Mouse (Mus musculus): ENCODE measurements around the gene Mrpl12. TPM values are rescaled to one million over a fixed set of nuclear protein-coding genes. Genes with fewer than 3 reads are reported as not detected.

Gene Mrpl12
- polyA plus RNA-seq, 1 experiment from 2014 or later = 204 TPM

DNA sequence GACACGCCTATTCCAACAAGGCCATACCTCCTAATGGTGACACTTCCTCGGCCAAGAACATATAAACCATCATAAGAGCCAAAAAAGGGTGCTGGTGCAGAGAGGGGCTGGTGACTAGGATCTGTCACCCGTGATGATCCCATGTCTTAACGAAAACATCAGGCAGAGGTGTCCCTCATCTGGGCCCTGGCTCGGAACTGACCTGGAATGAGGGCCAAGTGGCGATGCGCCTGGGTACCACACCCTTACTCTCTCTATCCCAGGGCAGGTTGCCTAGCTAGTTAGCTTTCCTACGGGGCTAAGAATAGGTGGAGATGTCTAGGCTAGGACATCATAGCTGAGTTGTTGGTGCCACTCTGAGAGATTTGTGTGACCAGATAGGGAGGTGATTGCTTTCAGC lies 49.7 kb downstream of the Mrpl12 start:
- ATAC-seq = no peak
- Histone ChIP-seq H3K27ac (ENCODE audit: low read depth, low read length) (no peak overlapping the region), H3K4me1 (replicated peaks; ENCODE audit: control insufficient read depth, insufficient read depth, low read length) (peaks cover 8% of the 10 kb centered on the region; the same call in 1 of the 2 replicates), H3K9me3 (ENCODE audit: control insufficient read depth) (no peaks in the 10 kb centered on the region), H3K36me3 (ENCODE audit: control insufficient read depth, insufficient read depth) (no peaks in the 10 kb centered on the region), H3K4me3 (ENCODE audit: low read depth, low read length) (no peak overlapping the region), H3K4me2 (replicated peaks; ENCODE audit: low read depth) (no peak overlapping the region), H3K27me3 (replicated peaks; ENCODE audit: control insufficient read depth, insufficient read depth, low read length) (peaks cover 43% of the 10 kb centered on the region), H3K9ac (ENCODE audit: low read depth, low read length) (no peak overlapping the region)
- WGBS = 84% methylated on average over 8 of the region's 8 CpGs
- TF ChIP-seq CTCF (IDR thresholded peaks at IDR 0.05; ENCODE audit: low read depth) = no peak

- Histone ChIP-seq H3K9ac (ENCODE audit: low read depth, low read length) (no peak overlapping the region), H3K27me3 (replicated peaks; ENCODE audit: control insufficient read depth, insufficient read depth, low read length) (peaks cover 39% of the 10 kb centered on the region), H3K9me3 (ENCODE audit: control insufficient read depth) (no peaks in the 10 kb centered on the region), H3K4me1 (replicated peaks; ENCODE audit: control insufficient read depth, insufficient read depth, low read length) (peaks cover 19% of the 10 kb centered on the region), H3K4me2 (replicated peaks; ENCODE audit: low read depth) (no peak overlapping the region), H3K27ac (ENCODE audit: low read depth, low read length) (no peak overlapping the region), H3K36me3 (ENCODE audit: control insufficient read depth, insufficient read depth) (no peaks in the 10 kb centered on the region), H3K4me3 (ENCODE audit: low read depth, low read length) (no peak overlapping the region)
- WGBS = 85% methylated on average over 3 of the region's 3 CpGs
- TF ChIP-seq CTCF (IDR thresholded peaks at IDR 0.05; ENCODE audit: low read depth) = no peak
- no peak for ATAC-seq
These were observed 50.7 kb downstream of the Mrpl12 start for GRCm38 (mm10) chr11:120535145-120535544.

GRCm38 (mm10) chr11:120535804-120536203 lies 51.4 kb downstream of the Mrpl12 start:
- Histone ChIP-seq H3K27me3 (replicated peaks; ENCODE audit: control insufficient read depth, insufficient read depth, low read length) (peaks cover 32% of the 10 kb centered on the region), H3K9me3 (ENCODE audit: control insufficient read depth) (no peaks in the 10 kb centered on the region), H3K36me3 (ENCODE audit: control insufficient read depth, insufficient read depth) (no peaks in the 10 kb centered on the region), H3K4me2 (replicated peaks; ENCODE audit: low read depth) (no peak overlapping the region), H3K9ac (ENCODE audit: low read depth, low read length) (no peak overlapping the region), H3K4me1 (replicated peaks; ENCODE audit: control insufficient read depth, insufficient read depth, low read length) (peaks cover 20% of the 10 kb centered on the region), H3K4me3 (ENCODE audit: low read depth, low read length) (no peak overlapping the region), H3K27ac (ENCODE audit: low read depth, low read length) (no peak overlapping the region)
- no peak for TF ChIP-seq CTCF (IDR thresholded peaks at IDR 0.05; ENCODE audit: low read depth)
- WGBS = 79% methylated on average over 3 of the region's 3 CpGs
- ATAC-seq = no peak

- H3K9ac ChIP-seq (ENCODE audit: low read depth, low read length) = no peak overlapping the region
- no peak overlapping the region for H3K4me2 ChIP-seq (replicated peaks; ENCODE audit: low read depth)
- 0 out of 2 replicates have a peak, but pooled peaks cover 5% of the 10 kb centered on the region for H3K27me3 ChIP-seq (replicated peaks; ENCODE audit: control insufficient read depth, insufficient read depth, low read length)
- WGBS = 60% methylated on average over 3 of the region's 3 CpGs
- no peak for TF ChIP-seq CTCF (IDR thresholded peaks at IDR 0.05; ENCODE audit: low read depth)
- H3K9me3 ChIP-seq (ENCODE audit: control insufficient read depth) = no peaks in the 10 kb centered on the region
- no peak overlapping the region for H3K27ac ChIP-seq (ENCODE audit: low read depth, low read length)
- H3K4me1 ChIP-seq (replicated peaks; ENCODE audit: control insufficient read depth, insufficient read depth, low read length) = peaks cover 17% of the 10 kb centered on the region; the same call in 1 of the 2 replicates
- no peak overlapping the region for H3K4me3 ChIP-seq (ENCODE audit: low read depth, low read length)
- peaks cover 9% of the 10 kb centered on the region; the same call in 1 of the 2 replicates for H3K36me3 ChIP-seq (ENCODE audit: control insufficient read depth, insufficient read depth)
- ATAC-seq = no peak
These were observed 54.1 kb downstream of the Mrpl12 start for GRCm38 (mm10) chr11:120538485-120538884.

Other genes with a start within 250 kb of the Mrpl12 start
- gene Actg1, start 136.1 kb upstream of the Mrpl12 start, polyA plus RNA-seq (2015; fragmentation: Nextera tagmentation; extraction: Ambion mirVana) = 1,513 and 1,605 TPM in 2 replicates
- 0.14 and 0.16 TPM in 2 replicates for gene Fscn2, start 123.1 kb upstream of the Mrpl12 start, polyA plus RNA-seq (2015; fragmentation: Nextera tagmentation; extraction: Ambion mirVana)
- 9.7 and 11.7 TPM in 2 replicates for gene Faap100, start 105.8 kb upstream of the Mrpl12 start, polyA plus RNA-seq (2015; fragmentation: Nextera tagmentation; extraction: Ambion mirVana)
- 15.6 and 16.3 TPM in 2 replicates for gene Nploc4, start 46.9 kb upstream of the Mrpl12 start, polyA plus RNA-seq (2015; fragmentation: Nextera tagmentation; extraction: Ambion mirVana)
- not detected in 2 replicates for gene Tspan10, start 42.0 kb upstream of the Mrpl12 start, polyA plus RNA-seq (2015; fragmentation: Nextera tagmentation; extraction: Ambion mirVana)
- gene Pde6g, start 31.1 kb upstream of the Mrpl12 start, polyA plus RNA-seq (2015; fragmentation: Nextera tagmentation; extraction: Ambion mirVana) = 0.22 TPM in 1 of 2 replicates, not detected in the other
- gene Oxld1, start 26.5 kb upstream of the Mrpl12 start, polyA plus RNA-seq (2015; fragmentation: Nextera tagmentation; extraction: Ambion mirVana) = 15.5 and 17.6 TPM in 2 replicates
- gene Ccdc137, start 26.5 kb upstream of the Mrpl12 start, polyA plus RNA-seq (2015; fragmentation: Nextera tagmentation; extraction: Ambion mirVana) = 14.1 and 16.0 TPM in 2 replicates
- gene Arl16, start 17.0 kb upstream of the Mrpl12 start, polyA plus RNA-seq (2015; fragmentation: Nextera tagmentation; extraction: Ambion mirVana) = 22.8 and 23.3 TPM in 2 replicates
- 139 and 143 TPM in 2 replicates for gene Slc25a10, start 7.2 kb downstream of the Mrpl12 start, polyA plus RNA-seq (2015; fragmentation: Nextera tagmentation; extraction: Ambion mirVana)
- 1.0 and 1.6 TPM in 2 replicates for gene Gcgr, start 46.1 kb downstream of the Mrpl12 start, polyA plus RNA-seq (2015; fragmentation: Nextera tagmentation; extraction: Ambion mirVana)
- 68.7 and 73.4 TPM in 2 replicates for gene Mcrip1, start 65.1 kb downstream of the Mrpl12 start, polyA plus RNA-seq (2015; fragmentation: Nextera tagmentation; extraction: Ambion mirVana)
- 1.4 and 1.6 TPM in 2 replicates for gene Ppp1r27, start 66.5 kb downstream of the Mrpl12 start, polyA plus RNA-seq (2015; fragmentation: Nextera tagmentation; extraction: Ambion mirVana)
- gene P4hb, start 88.6 kb downstream of the Mrpl12 start, polyA plus RNA-seq (2015; fragmentation: Nextera tagmentation; extraction: Ambion mirVana) = 2,516 and 2,539 TPM in 2 replicates
- gene Arhgdia, start 97.0 kb downstream of the Mrpl12 start, polyA plus RNA-seq (2015; fragmentation: Nextera tagmentation; extraction: Ambion mirVana) = 474 and 493 TPM in 2 replicates
- gene Alyref, start 113.8 kb downstream of the Mrpl12 start, polyA plus RNA-seq (2015; fragmentation: Nextera tagmentation; extraction: Ambion mirVana) = 209 and 226 TPM in 2 replicates
- 107 and 108 TPM in 2 replicates for gene Anapc11, start 113.8 kb downstream of the Mrpl12 start, polyA plus RNA-seq (2015; fragmentation: Nextera tagmentation; extraction: Ambion mirVana)
- gene Npb, start 123.9 kb downstream of the Mrpl12 start, polyA plus RNA-seq (2015; fragmentation: Nextera tagmentation; extraction: Ambion mirVana) = 3.4 and 3.5 TPM in 2 replicates
- gene Pcyt2, start 133.3 kb downstream of the Mrpl12 start, polyA plus RNA-seq (2015; fragmentation: Nextera tagmentation; extraction: Ambion mirVana) = 320 and 378 TPM in 2 replicates
- gene Sirt7, start 140.6 kb downstream of the Mrpl12 start, polyA plus RNA-seq (2015; fragmentation: Nextera tagmentation; extraction: Ambion mirVana) = 73.1 and 77.7 TPM in 2 replicates
- gene Mafg, start 149.0 kb downstream of the Mrpl12 start, polyA plus RNA-seq (2015; fragmentation: Nextera tagmentation; extraction: Ambion mirVana) = 40.2 and 49.1 TPM in 2 replicates
- 5.3 and 6.5 TPM in 2 replicates for gene Pycr1, start 159.2 kb downstream of the Mrpl12 start, polyA plus RNA-seq (2015; fragmentation: Nextera tagmentation; extraction: Ambion mirVana)
- gene Myadml2, start 163.5 kb downstream of the Mrpl12 start, polyA plus RNA-seq (2015; fragmentation: Nextera tagmentation; extraction: Ambion mirVana) = not detected in 2 replicates
- gene Notum, start 176.6 kb downstream of the Mrpl12 start, polyA plus RNA-seq (2015; fragmentation: Nextera tagmentation; extraction: Ambion mirVana) = 0.39 and 0.68 TPM in 2 replicates
- gene Aspscr1, start 188.4 kb downstream of the Mrpl12 start, polyA plus RNA-seq (2015; fragmentation: Nextera tagmentation; extraction: Ambion mirVana) = 105 and 106 TPM in 2 replicates
- gene Cenpx, start 229.1 kb downstream of the Mrpl12 start, polyA plus RNA-seq (2015; fragmentation: Nextera tagmentation; extraction: Ambion mirVana) = 127 and 131 TPM in 2 replicates
- 13.5 and 14.5 TPM in 2 replicates for gene Lrrc45, start 229.3 kb downstream of the Mrpl12 start, polyA plus RNA-seq (2015; fragmentation: Nextera tagmentation; extraction: Ambion mirVana)
- gene Rac3, start 236.9 kb downstream of the Mrpl12 start, polyA plus RNA-seq (2015; fragmentation: Nextera tagmentation; extraction: Ambion mirVana) = 9.0 TPM in 2 replicates
- gene Dcxr, start 242.7 kb downstream of the Mrpl12 start, polyA plus RNA-seq (2015; fragmentation: Nextera tagmentation; extraction: Ambion mirVana) = 81.1 and 88.6 TPM in 2 replicates
- 1.2 and 1.6 TPM in 2 replicates for gene Cbr2, start 247.5 kb downstream of the Mrpl12 start, polyA plus RNA-seq (2015; fragmentation: Nextera tagmentation; extraction: Ambion mirVana)

Data from intestine, postnatal 0 days (tissue).